Mouse (Mus musculus) MEL (cell line): Measurements from ENCODE around the gene Gimap3.

Experiments used
- CHD2 ChIP-seq: IDR thresholded peaks from 2 replicates; pipeline ENCODE4 v1.6.1; 2011; ENCODE audit warnings: low read length, improper control_type of control experiment
- CTCF ChIP-seq, 3 experiments: IDR thresholded peaks in 2 of 3; conservative IDR thresholded peaks in 1 of 3; 2 replicates each; pipeline ENCODE4 v1.5.1; 2011 to 2012; ENCODE audit warnings: low read length in 3 of 3, low read depth in 2 of 3, mild to moderate bottlenecking in 2 of 3, improper control_type of control experiment in 1 of 3, inconsistent platforms in 1 of 3, mixed read lengths in 1 of 3, moderate library complexity in 1 of 3; ENCODE audit not compliant: control insufficient read depth in 1 of 3, insufficient read depth in 1 of 3, poor library complexity in 1 of 3, severe bottlenecking in 1 of 3
- MAFK ChIP-seq: IDR thresholded peaks from 2 replicates; pipeline ENCODE4 v1.6.1; 2011; ENCODE audit warnings: low read depth, mild to moderate bottlenecking, low read length, improper control_type of control experiment, borderline replicate concordance
- UBTF ChIP-seq: IDR thresholded peaks from 2 replicates; pipeline ENCODE4 v1.6.1; 2012; ENCODE audit warnings: low read depth, mild to moderate bottlenecking, inconsistent platforms, low read length, improper control_type of control experiment, moderate library complexity, borderline replicate concordance; ENCODE audit not compliant: insufficient read depth
- ZC3H11A ChIP-seq: IDR thresholded peaks from 2 replicates; pipeline ENCODE4 v1.6.1; 2012; ENCODE audit warnings: low read depth, mild to moderate bottlenecking, inconsistent platforms, low read length, improper control_type of control experiment
- ZMIZ1 ChIP-seq: IDR thresholded peaks from 2 replicates; pipeline ENCODE4 v1.6.1; 2012; ENCODE audit warnings: low read depth, mild to moderate bottlenecking, inconsistent platforms, low read length, improper control_type of control experiment, moderate library complexity

DNA sequence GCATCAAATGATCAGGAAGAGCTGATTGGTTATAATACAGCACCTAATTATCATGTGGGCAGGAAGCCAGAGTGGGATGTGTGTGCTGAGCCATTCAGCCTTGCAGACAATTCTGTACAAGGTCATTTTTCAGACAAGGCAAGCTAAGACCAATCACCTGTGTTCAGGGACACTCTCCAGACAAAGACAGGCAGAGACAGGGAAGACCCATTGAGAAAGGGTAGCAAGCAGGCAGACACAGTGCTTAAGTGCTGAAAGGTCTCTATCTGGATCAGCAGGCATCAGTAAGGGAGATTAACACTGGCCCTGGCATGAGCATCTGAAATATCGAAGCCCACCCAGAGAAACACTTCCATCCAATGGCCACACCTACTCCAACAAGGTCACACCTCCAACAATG is 13.8 kb upstream of the Gimap3 start:
- TF ChIP-seq CHD2, result no peak
- TF ChIP-seq ZC3H11A, result no peak
- TF ChIP-seq ZMIZ1, result no peak
- no peak for TF ChIP-seq MAFK
- no peak for TF ChIP-seq CTCF (IDR thresholded peaks at IDR 0.05 in 2 of 3, conservative IDR thresholded peaks at IDR 0.05 in 1 of 3; ENCODE audit: control insufficient read depth in 1 of 3, insufficient read depth in 1 of 3, low read depth in 2 of 3, low read length in 3 of 3, poor library complexity in 1 of 3, severe bottlenecking in 1 of 3)
- no peak for TF ChIP-seq UBTF
